Mouse (Mus musculus) intestine, postnatal 0 days (tissue): ENCODE data around the gene Slc1a5. TPM values are rescaled to one million over a fixed set of nuclear protein-coding genes. Genes with fewer than 3 reads are reported as not detected.

Source experiments
- ATAC-seq: fragments of 200-750 bp; cut with Nextera tagmentation; 2 replicates; pipeline ENCODE4 v1.8.0; 2017; ENCODE audit warnings: mild to moderate bottlenecking, moderate TSS enrichment, moderate library complexity
- H3K27ac ChIP-seq: fragments of 300-500 bp; sonication (generic); 2 replicates; pipeline ENCODE4 v1.5.1; 2014; ENCODE audit warnings: mild to moderate bottlenecking, low read depth, low read length, moderate library complexity
- H3K27me3 ChIP-seq: fragments of 300-500 bp; sonication (generic); replicated peaks from 2 replicates; pipeline ENCODE4 v1.6.1; 2014; ENCODE audit warnings: low read length, mixed read lengths; ENCODE audit not compliant: control insufficient read depth, insufficient read depth
- H3K36me3 ChIP-seq: fragments of 300-500 bp; sonication (generic); 2 replicates; pipeline ENCODE4 v1.6.1; 2014; ENCODE audit warnings: mild to moderate bottlenecking, moderate library complexity; ENCODE audit not compliant: control insufficient read depth, insufficient read depth
- H3K4me1 ChIP-seq: fragments of 300-500 bp; sonication (generic); replicated peaks from 2 replicates; pipeline ENCODE4 v1.6.1; 2014; ENCODE audit warnings: antibody characterized with exemption, low read length, mixed read lengths; ENCODE audit not compliant: control insufficient read depth, insufficient read depth
- H3K4me2 ChIP-seq: fragments of 300-500 bp; sonication (generic); replicated peaks from 2 replicates; pipeline ENCODE4 v1.6.1; 2014; ENCODE audit warnings: low read depth, mild to moderate bottlenecking, moderate library complexity
- H3K4me3 ChIP-seq: fragments of 300-500 bp; sonication (generic); 2 replicates; pipeline ENCODE4 v1.5.1; 2014; ENCODE audit warnings: low read depth, low read length
- H3K9ac ChIP-seq: fragments of 300-500 bp; sonication (generic); 2 replicates; pipeline ENCODE4 v1.6.1; 2014; ENCODE audit warnings: mild to moderate bottlenecking, low read depth, low read length
- H3K9me3 ChIP-seq: fragments of 300-500 bp; sonication (generic); 2 replicates; pipeline ENCODE4 v1.6.1; 2016; ENCODE audit warnings: mixed run types; ENCODE audit not compliant: control insufficient read depth
- CTCF ChIP-seq: sonication (generic); IDR thresholded peaks from 2 replicates; pipeline ENCODE4 v1.5.1; 2016; ENCODE audit warnings: low read depth, mild to moderate bottlenecking, control low read depth, antibody characterized with exemption, moderate library complexity
- WGBS: fragments of 180-500 bp; shearing (Covaris S2); extraction: QIAGEN DNeasy Blood & Tissue Kit; methylation state at CpG from one replicate; pipeline ENCODE4 v1.1.7; 2014; 5-methylcytosine and 5-hydroxymethylcytosine counted together
- polyA plus RNA-seq: library from polyadenylated mRNA; unstranded; fragments of >200 nt; fragmentation: Nextera tagmentation; extraction: Ambion mirVana; gene quantifications from 2 replicates; pipeline ENCODE4 v1.2.1, GENCODE M21; 2015

The Slc1a5 gene
- polyA plus RNA-seq: 19.8 and 22.8 TPM in 2 replicates

GRCm38 (mm10) chr7:16780825-16781554 is at the start of gene Slc1a5:
Slc1a5 (plus strand) TSS chr7:16781340.
- peaks cover 8% of the 10 kb centered on the region for H3K4me1 ChIP-seq
- H3K4me2 ChIP-seq: peak within 1 kb of the TSS; percentile 100
- H3K9me3 ChIP-seq: no peaks in the 10 kb centered on the region
- no peaks in the 10 kb centered on the region for H3K36me3 ChIP-seq
- H3K27me3 ChIP-seq: no peaks in the 10 kb centered on the region
- H3K9ac ChIP-seq: peak within 1 kb of the TSS; percentile 66
- H3K27ac ChIP-seq: 0 out of 2 replicates have a peak within 1 kb of the TSS, but pooled peaks have one; percentile 5
- ATAC-seq: peak; percentile 83
- TF ChIP-seq CTCF: peak; percentile 45
- WGBS: 3% methylated on average over 34 of the region's 34 CpGs
- H3K4me3 ChIP-seq: peak within 1 kb of the TSS; percentile 65

GRCm38 (mm10) chr7:16731893-16732422 is 49.2 kb upstream of the Slc1a5 start:
- no peaks in the 10 kb centered on the region for H3K27me3 ChIP-seq
- 0 out of 2 replicates have a peak, but pooled peaks cover 7% of the 10 kb centered on the region for H3K4me1 ChIP-seq
- H3K36me3 ChIP-seq: no peaks in the 10 kb centered on the region
- 32% methylated on average over 7 of the region's 7 CpGs for WGBS
- no peak for TF ChIP-seq CTCF
- no peak overlapping the region for H3K4me3 ChIP-seq
- H3K9ac ChIP-seq: no peak overlapping the region
- H3K4me2 ChIP-seq: no peak overlapping the region
- peak overlapping the region; percentile 50; the same call in 1 of the 2 replicates for H3K27ac ChIP-seq
- peak; percentile 61; the same call in 1 of the 2 replicates for ATAC-seq
- no peaks in the 10 kb centered on the region for H3K9me3 ChIP-seq

- Histone ChIP-seq H3K27ac (no peak overlapping the region), H3K4me1 (no peaks in the 10 kb centered on the region), H3K4me3 (peak overlapping the region; percentile 22), H3K27me3 (no peaks in the 10 kb centered on the region), H3K36me3 (peaks cover 4% of the 10 kb centered on the region), H3K9ac (no peak overlapping the region), H3K4me2 (peak overlapping the region; percentile 53), H3K9me3 (no peaks in the 10 kb centered on the region)
- TF ChIP-seq CTCF: no peak
- 42% methylated on average over 10 of the region's 10 CpGs for WGBS
- ATAC-seq: peak; percentile 2; the same call in 1 of the 2 replicates
Observed at GRCm38 (mm10) chr7:16737606-16738072, 43.5 kb upstream of the Slc1a5 start.

GRCm38 (mm10) chr7:16738073-16738696 is 43.0 kb upstream of the Slc1a5 start, which contains the start of gene Ap2s1:
Ap2s1 (plus strand) TSS chr7:16738410.
- Histone ChIP-seq H3K9ac (peak within 1 kb of the TSS; percentile 68), H3K27ac (peak within 1 kb of the TSS; percentile 50; the same call in 1 of the 2 replicates), H3K4me2 (peak within 1 kb of the TSS; percentile 85), H3K36me3 (peaks cover 10% of the 10 kb centered on the region), H3K9me3 (no peaks in the 10 kb centered on the region), H3K27me3 (no peaks in the 10 kb centered on the region), H3K4me1 (no peaks in the 10 kb centered on the region), H3K4me3 (peak within 1 kb of the TSS; percentile 71)
- TF ChIP-seq CTCF: no peak
- peak; percentile 98 for ATAC-seq
- under 1% methylated on average over 34 of the region's 34 CpGs for WGBS

GRCm38 (mm10) chr7:16739056-16739604 is 42.0 kb upstream of the Slc1a5 start:
- no peak for TF ChIP-seq CTCF
- 50% methylated on average over 10 of the region's 10 CpGs for WGBS
- no peak for ATAC-seq

More at GRCm38 (mm10) chr7:16739056-16739604, 42.0 kb upstream of the Slc1a5 start:
- peak overlapping the region; percentile 68 for H3K9ac ChIP-seq
- peaks cover 19% of the 10 kb centered on the region for H3K36me3 ChIP-seq
- H3K9me3 ChIP-seq: no peaks in the 10 kb centered on the region
- H3K4me2 ChIP-seq: peak overlapping the region; percentile 85
- H3K27me3 ChIP-seq: no peaks in the 10 kb centered on the region
- no peaks in the 10 kb centered on the region for H3K4me1 ChIP-seq
- peak overlapping the region; percentile 71 for H3K4me3 ChIP-seq
- no peak overlapping the region for H3K27ac ChIP-seq
